Mouse (Mus musculus): Measurements from ENCODE around the gene Psenen. TPM values are rescaled to one million over a fixed set of nuclear protein-coding genes. Genes with fewer than 3 reads are reported as not detected.

Psenen gene
- polyA plus RNA-seq, 1 experiment from 2014 or later, result 185 TPM

DNA sequence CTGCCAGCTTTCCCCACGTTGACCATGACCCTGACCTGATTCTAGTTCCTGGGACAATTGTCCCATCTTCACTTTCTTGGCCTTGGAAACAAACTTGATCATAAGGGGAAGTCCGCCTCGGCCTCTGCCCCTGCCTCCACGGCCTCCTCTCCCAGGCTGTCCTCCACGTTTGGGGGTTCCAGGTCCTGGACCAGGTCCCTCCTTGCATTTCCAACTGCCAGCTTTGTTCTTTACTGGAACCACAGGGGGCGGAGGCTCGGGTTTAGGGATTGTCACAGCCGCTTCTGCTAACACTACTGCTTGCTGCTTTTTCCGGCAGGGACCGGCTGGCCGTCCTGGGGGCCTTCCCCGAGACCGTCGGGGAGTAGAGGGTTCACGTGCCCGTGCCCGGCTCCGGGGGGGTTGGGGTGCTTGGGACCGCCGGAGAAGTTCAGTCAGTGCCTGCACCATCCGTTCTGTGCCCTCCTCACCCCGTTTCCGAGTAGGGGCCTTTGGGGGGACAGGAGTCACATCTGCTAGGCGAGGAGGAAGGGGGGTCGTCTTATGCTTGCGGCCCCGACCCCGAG lies 23.1 kb upstream of the Psenen start:
- H3K4me3 ChIP-seq (ENCODE audit: low read depth, low read length), result no peak overlapping the region
- H3K27me3 ChIP-seq (ENCODE audit: control insufficient read depth, insufficient read depth, low read length), result no peaks in the 10 kb centered on the region
- no peak overlapping the region for H3K4me2 ChIP-seq (replicated peaks; ENCODE audit: low read depth)
- H3K27ac ChIP-seq (replicated peaks), result no peak overlapping the region
- peak overlapping the region; percentile 98 for H3K9ac ChIP-seq (ENCODE audit: low read length)
- ATAC-seq (ENCODE audit: low FRiP score, low TSS enrichment) (no peak), DNase-seq (ENCODE audit: low spot score) (no peak)
- peaks cover 33% of the 10 kb centered on the region for H3K36me3 ChIP-seq (ENCODE audit: control insufficient read depth, insufficient read depth, low read length)
- no peak for TF ChIP-seq CTCF (IDR thresholded peaks at IDR 0.05; ENCODE audit: low read depth)
- no peak for TF ChIP-seq EP300 (optimal IDR thresholded peaks at IDR 0.05)
- no peaks in the 10 kb centered on the region for H3K9me3 ChIP-seq (ENCODE audit: control insufficient read depth, low read length)
- peaks cover 3% of the 10 kb centered on the region; the same call in 1 of the 2 replicates for H3K4me1 ChIP-seq (replicated peaks; ENCODE audit: control insufficient read depth, insufficient read depth)
- 88% methylated on average over 28 of the region's 28 CpGs for WGBS

GRCm38 (mm10) chr7:30585170-30585569 lies 21.7 kb upstream of the Psenen start:
- no peaks in the 10 kb centered on the region for H3K27me3 ChIP-seq (ENCODE audit: control insufficient read depth, insufficient read depth, low read length)
- no peak for TF ChIP-seq EP300 (optimal IDR thresholded peaks at IDR 0.05)
- DNase-seq (ENCODE audit: low spot score), result no peak
- H3K4me2 ChIP-seq (replicated peaks; ENCODE audit: low read depth), result no peak overlapping the region
- no peaks in the 10 kb centered on the region for H3K9me3 ChIP-seq (ENCODE audit: control insufficient read depth, low read length)
- peaks cover 3% of the 10 kb centered on the region; the same call in 1 of the 2 replicates for H3K4me1 ChIP-seq (replicated peaks; ENCODE audit: control insufficient read depth, insufficient read depth)
- H3K27ac ChIP-seq (replicated peaks), result no peak overlapping the region
- WGBS, result 99% methylated on average over 7 of the region's 7 CpGs
- H3K36me3 ChIP-seq (ENCODE audit: control insufficient read depth, insufficient read depth, low read length), result peaks cover 43% of the 10 kb centered on the region
- H3K9ac ChIP-seq (ENCODE audit: low read length), result no peak overlapping the region
- ATAC-seq (ENCODE audit: low FRiP score, low TSS enrichment), result no peak
- no peak overlapping the region for H3K4me3 ChIP-seq (ENCODE audit: low read depth, low read length)

- Histone ChIP-seq H3K9me3 (ENCODE audit: control insufficient read depth, low read length) (no peaks in the 10 kb centered on the region), H3K4me3 (ENCODE audit: low read depth, low read length) (no peak overlapping the region), H3K4me2 (replicated peaks; ENCODE audit: low read depth) (no peak overlapping the region), H3K27ac (replicated peaks) (no peak overlapping the region), H3K4me1 (replicated peaks; ENCODE audit: control insufficient read depth, insufficient read depth) (0 out of 2 replicates have a peak, but pooled peaks cover 3% of the 10 kb centered on the region), H3K36me3 (ENCODE audit: control insufficient read depth, insufficient read depth, low read length) (peaks cover 52% of the 10 kb centered on the region), H3K27me3 (ENCODE audit: control insufficient read depth, insufficient read depth, low read length) (no peaks in the 10 kb centered on the region), H3K9ac (ENCODE audit: low read length) (no peak overlapping the region)
- ATAC-seq (ENCODE audit: low FRiP score, low TSS enrichment), result no peak
- TF ChIP-seq CTCF (IDR thresholded peaks at IDR 0.05; ENCODE audit: low read depth) (no peak), EP300 (optimal IDR thresholded peaks at IDR 0.05) (no peak)
- no peak for DNase-seq (ENCODE audit: low spot score)
- WGBS, result 93% methylated on average over 10 of the region's 10 CpGs
These were observed 20.9 kb upstream of the Psenen start for GRCm38 (mm10) chr7:30584339-30584738.

DNA sequence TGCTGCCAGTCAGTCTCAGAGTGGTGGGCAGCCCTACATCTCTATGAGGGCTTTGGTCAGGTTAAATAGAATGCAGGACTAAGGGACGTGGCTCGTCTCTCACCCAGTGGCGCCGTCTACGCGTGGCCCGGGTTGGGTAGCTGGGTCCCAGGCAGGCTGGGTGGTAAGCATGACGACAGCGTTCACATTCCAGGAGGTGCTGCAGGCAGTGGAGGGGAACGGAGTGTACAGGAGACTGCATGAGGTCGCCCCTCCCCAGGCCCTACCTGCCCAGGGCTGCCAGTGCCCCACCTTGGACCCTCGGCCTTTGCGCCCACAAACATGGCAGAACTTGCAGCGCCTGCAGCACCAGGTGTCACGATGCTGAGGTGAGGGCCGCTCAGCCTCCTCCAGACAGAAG lies 18.1 kb upstream of the Psenen start:
- Histone ChIP-seq H3K27ac (replicated peaks) (no peak overlapping the region), H3K4me1 (replicated peaks; ENCODE audit: control insufficient read depth, insufficient read depth) (no peaks in the 10 kb centered on the region), H3K4me3 (ENCODE audit: low read depth, low read length) (no peak overlapping the region), H3K9ac (ENCODE audit: low read length) (no peak overlapping the region), H3K9me3 (ENCODE audit: control insufficient read depth, low read length) (no peaks in the 10 kb centered on the region), H3K4me2 (replicated peaks; ENCODE audit: low read depth) (no peak overlapping the region), H3K27me3 (ENCODE audit: control insufficient read depth, insufficient read depth, low read length) (no peaks in the 10 kb centered on the region), H3K36me3 (ENCODE audit: control insufficient read depth, insufficient read depth, low read length) (peaks cover 73% of the 10 kb centered on the region)
- no peak for ATAC-seq (ENCODE audit: low FRiP score, low TSS enrichment)
- no peak for TF ChIP-seq CTCF (IDR thresholded peaks at IDR 0.05; ENCODE audit: low read depth)
- no peak for TF ChIP-seq EP300 (optimal IDR thresholded peaks at IDR 0.05)
- WGBS, result 92% methylated on average over 16 of the region's 16 CpGs
- no peak for DNase-seq (ENCODE audit: low spot score)

- H3K36me3 ChIP-seq (ENCODE audit: control insufficient read depth, insufficient read depth, low read length), result peaks cover 81% of the 10 kb centered on the region
- no peaks in the 10 kb centered on the region for H3K27me3 ChIP-seq (ENCODE audit: control insufficient read depth, insufficient read depth, low read length)
- H3K9ac ChIP-seq (ENCODE audit: low read length), result no peak overlapping the region
- H3K9me3 ChIP-seq (ENCODE audit: control insufficient read depth, low read length), result no peaks in the 10 kb centered on the region
- H3K4me2 ChIP-seq (replicated peaks; ENCODE audit: low read depth), result no peak overlapping the region
- TF ChIP-seq EP300 (optimal IDR thresholded peaks at IDR 0.05) (no peak), CTCF (IDR thresholded peaks at IDR 0.05; ENCODE audit: low read depth) (no peak)
- no peak overlapping the region for H3K4me3 ChIP-seq (ENCODE audit: low read depth, low read length)
- 92% methylated on average over 8 of the region's 8 CpGs for WGBS
- DNase-seq (ENCODE audit: low spot score) (no peak), ATAC-seq (ENCODE audit: low FRiP score, low TSS enrichment) (no peak)
- H3K4me1 ChIP-seq (replicated peaks; ENCODE audit: control insufficient read depth, insufficient read depth), result no peaks in the 10 kb centered on the region
- no peak overlapping the region for H3K27ac ChIP-seq (replicated peaks)
These were observed 16.5 kb upstream of the Psenen start for GRCm38 (mm10) chr7:30579950-30580349.

DNA sequence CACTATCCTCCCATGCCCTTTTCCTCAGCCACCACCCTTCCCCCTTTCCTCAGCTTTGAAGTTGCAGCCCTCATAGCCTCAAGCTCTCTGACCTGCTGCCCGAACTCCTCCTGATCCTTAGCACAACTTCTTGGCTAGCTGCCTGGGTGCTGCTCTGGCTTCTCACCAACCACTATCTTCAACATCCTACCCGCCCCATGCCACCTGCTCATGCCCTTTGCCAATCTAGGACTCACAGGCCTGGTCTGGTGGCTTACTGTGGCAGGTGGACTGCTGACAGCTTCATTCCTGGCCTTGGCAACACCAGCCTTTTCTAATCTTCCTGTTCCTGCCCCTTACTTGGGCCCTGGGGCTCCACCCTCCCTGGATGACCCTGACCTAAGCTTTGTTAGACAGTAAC lies 9.5 kb upstream of the Psenen start:
- Histone ChIP-seq H3K9ac (ENCODE audit: low read length) (no peak overlapping the region), H3K27me3 (ENCODE audit: control insufficient read depth, insufficient read depth, low read length) (no peaks in the 10 kb centered on the region), H3K36me3 (ENCODE audit: control insufficient read depth, insufficient read depth, low read length) (peaks cover 69% of the 10 kb centered on the region), H3K4me2 (replicated peaks; ENCODE audit: low read depth) (no peak overlapping the region), H3K4me3 (ENCODE audit: low read depth, low read length) (no peak overlapping the region), H3K9me3 (ENCODE audit: control insufficient read depth, low read length) (no peaks in the 10 kb centered on the region), H3K27ac (replicated peaks) (no peak overlapping the region), H3K4me1 (replicated peaks; ENCODE audit: control insufficient read depth, insufficient read depth) (no peaks in the 10 kb centered on the region)
- no peak for DNase-seq (ENCODE audit: low spot score)
- 64% methylated on average over 2 of the region's 2 CpGs for WGBS
- TF ChIP-seq CTCF (IDR thresholded peaks at IDR 0.05; ENCODE audit: low read depth) (no peak), EP300 (optimal IDR thresholded peaks at IDR 0.05) (no peak)
- ATAC-seq (ENCODE audit: low FRiP score, low TSS enrichment), result no peak

Measured in stomach, postnatal 0 days (tissue).